Mouse (Mus musculus) spleen, postnatal 0 days (tissue): ENCODE results near the gene 4930474N05Rik. TPM values are rescaled to one million over a fixed set of nuclear protein-coding genes. Genes with fewer than 3 reads are reported as not detected.

Source experiments
- polyA plus RNA-seq: library from polyadenylated mRNA; unstranded; fragments of >200 nt; fragmentation: Nextera tagmentation; extraction: Ambion mirVana; gene quantifications from 2 replicates; pipeline ENCODE4 v1.2.1, GENCODE M21; 2015

4930474N05Rik gene
- not detected in 2 replicates for polyA plus RNA-seq

DNA sequence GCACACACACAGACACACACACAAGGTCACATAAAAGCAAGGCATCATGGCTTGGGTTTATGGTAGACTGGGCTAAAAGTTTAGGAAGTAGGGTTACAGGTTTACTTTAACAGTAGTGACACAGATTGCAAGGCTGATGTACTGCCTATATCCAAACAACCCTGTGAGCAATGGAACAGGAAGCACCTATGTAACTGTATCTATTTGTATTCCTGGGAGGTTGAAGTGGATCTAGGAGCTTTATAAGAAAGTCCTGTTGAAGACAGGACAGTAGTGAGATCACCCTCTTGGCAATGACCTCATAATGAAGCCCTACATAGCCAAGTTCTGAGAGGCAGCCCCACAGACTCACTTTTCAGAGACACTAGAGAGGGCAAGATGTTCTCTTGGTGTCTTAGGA is at the start of gene 4930474N05Rik:
TSS of gene 4930474N05Rik (plus strand) at position 301 of the 400 bp plus-strand sequence.

